Mouse (Mus musculus) ovary, adult 10 weeks (tissue): ENCODE data around the gene 1700061G19Rik. TPM values are rescaled to one million over a fixed set of nuclear protein-coding genes. Genes with fewer than 3 reads are reported as not detected.

Experiments used
- polyA plus RNA-seq: library from polyadenylated mRNA; stranded (reverse); fragments of 350-450 nt; fragmentation: Illumina TruSeq; extraction: RNeasy Lipid Tissue Mini Kit (QIAGEN cat#74804); gene quantifications from one replicate; pipeline ENCODE4 v1.2.3, GENCODE M21; 2014

The 1700061G19Rik gene
- polyA plus RNA-seq, result not detected

GRCm38 (mm10) chr17:56874936-56875651, at the start of gene 1700061G19Rik:
Gene 1700061G19Rik (plus strand): TSS chr17:56875477.

GRCm38 (mm10) chr17:56830411-56831110, 44.7 kb upstream of the 1700061G19Rik start, which contains the start of gene Rfx2:
Gene Rfx2 (minus strand): TSS chr17:56831013.

GRCm38 (mm10) chr17:56874237-56874636, 1.0 kb upstream of the 1700061G19Rik start, which contains the start of gene Acsbg2:
Gene Acsbg2 (minus strand): TSS chr17:56874447.

DNA sequence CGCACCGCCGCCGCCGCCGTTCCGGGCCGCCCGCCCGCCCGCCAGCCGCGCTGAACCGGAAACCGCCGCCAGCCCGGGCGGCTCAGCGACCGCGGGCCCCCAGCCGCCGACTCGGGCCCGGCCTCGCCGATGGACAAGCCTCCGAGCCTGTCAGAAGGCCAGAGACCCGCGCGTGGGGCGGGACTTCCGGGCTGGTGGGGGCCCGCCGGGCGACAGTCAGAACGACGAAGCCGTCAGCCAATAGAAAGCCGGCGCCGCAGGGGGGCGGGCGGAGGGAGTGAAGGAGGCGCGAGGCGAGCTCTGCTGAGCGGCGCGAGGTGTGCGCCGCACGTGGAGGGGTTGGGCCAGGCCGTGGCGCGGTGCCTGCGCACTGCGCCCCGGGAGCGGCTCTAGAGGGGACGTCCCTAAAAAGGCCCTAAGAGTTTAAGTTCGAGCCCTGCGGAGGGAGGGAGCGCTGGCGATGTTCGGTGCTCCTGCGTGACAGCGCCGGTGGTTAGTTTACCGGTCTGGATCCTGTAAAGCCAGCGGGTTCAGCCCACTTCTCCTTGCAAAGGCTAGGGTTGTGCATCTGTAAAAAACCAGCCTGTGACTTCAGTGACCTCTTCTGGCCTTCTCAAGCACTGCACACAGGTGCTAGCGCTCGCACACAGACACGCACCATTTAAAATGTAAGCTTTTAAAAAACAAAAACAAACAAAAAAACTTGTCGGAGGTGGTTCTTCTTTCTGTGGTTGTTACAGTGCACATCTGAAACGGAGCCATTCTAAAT, 60.3 kb downstream of the 1700061G19Rik start, which contains the start of gene Mllt1:
Gene Mllt1, minus strand, starts transcription at position 53 of the 769 bp plus-strand sequence.

Other genes with a start within 250 kb of the 1700061G19Rik start
- gene Lonp1, start 248.6 kb upstream of the 1700061G19Rik start, polyA plus RNA-seq, result 6.8 TPM
- gene Catsperd, start 247.3 kb upstream of the 1700061G19Rik start, polyA plus RNA-seq, result 0.46 TPM
- gene Ranbp3, start 202.2 kb upstream of the 1700061G19Rik start, polyA plus RNA-seq, result 0.80 TPM
- gene Ndufa11, start 157.7 kb upstream of the 1700061G19Rik start, polyA plus RNA-seq, result not detected
- gene Vmac, start 157.5 kb upstream of the 1700061G19Rik start, polyA plus RNA-seq, result 16.3 TPM
- not detected for gene Nrtn, start 117.9 kb upstream of the 1700061G19Rik start, polyA plus RNA-seq
- gene Dus3l, start 110.7 kb upstream of the 1700061G19Rik start, polyA plus RNA-seq, result 1.1 TPM
- gene Prr22, start 105.2 kb upstream of the 1700061G19Rik start, polyA plus RNA-seq, result not detected
- 0.26 TPM for gene Rfx2, start 44.5 kb upstream of the 1700061G19Rik start, polyA plus RNA-seq
- not detected for gene Acsbg2, start 1.0 kb upstream of the 1700061G19Rik start, polyA plus RNA-seq
- gene Mllt1, start 59.9 kb downstream of the 1700061G19Rik start, polyA plus RNA-seq, result 0.83 TPM
- gene Acer1, start 106.6 kb downstream of the 1700061G19Rik start, polyA plus RNA-seq, result not detected
- gene Clpp, start 114.8 kb downstream of the 1700061G19Rik start, polyA plus RNA-seq, result 1.4 TPM
- 1.5 TPM for gene Alkbh7, start 121.9 kb downstream of the 1700061G19Rik start, polyA plus RNA-seq
- not detected for gene Pspn, start 124.5 kb downstream of the 1700061G19Rik start, polyA plus RNA-seq
- 3.4 TPM for gene Gtf2f1, start 135.8 kb downstream of the 1700061G19Rik start, polyA plus RNA-seq
- not detected for gene Gm17949, start 136.0 kb downstream of the 1700061G19Rik start, polyA plus RNA-seq
- 12.5 TPM for gene Khsrp, start 156.0 kb downstream of the 1700061G19Rik start, polyA plus RNA-seq
- not detected for gene Slc25a41, start 166.2 kb downstream of the 1700061G19Rik start, polyA plus RNA-seq
- 1.6 TPM for gene Crb3, start 183.6 kb downstream of the 1700061G19Rik start, polyA plus RNA-seq
- 16.6 TPM for gene Slc25a23, start 184.4 kb downstream of the 1700061G19Rik start, polyA plus RNA-seq
- 1.6 TPM for gene Dennd1c, start 203.0 kb downstream of the 1700061G19Rik start, polyA plus RNA-seq
- gene Tubb4a, start 212.3 kb downstream of the 1700061G19Rik start, polyA plus RNA-seq, result 0.66 TPM
- 1.3 TPM for gene Tnfsf9, start 229.8 kb downstream of the 1700061G19Rik start, polyA plus RNA-seq